Mouse (Mus musculus) CH12.LX (cell line): ENCODE measurements around the gene Mapkapk2. TPM values are rescaled to one million over a fixed set of nuclear protein-coding genes. Genes with fewer than 3 reads are reported as not detected.

Experiments used
- DNase-seq: peaks from one replicate; pipeline ENCODE4 v3.0.0-alpha.2; 2013; ENCODE audit errors: extremely low read depth
- H3K27ac ChIP-seq: 2 replicates; pipeline ENCODE4 v1.5.1; 2012; ENCODE audit warnings: low read depth, mild to moderate bottlenecking, control low read depth, moderate library complexity; ENCODE audit not compliant: insufficient read depth
- H3K27me3 ChIP-seq: replicated peaks from 2 replicates; pipeline ENCODE3; 2012; ENCODE audit warnings: inconsistent platforms
- H3K36me3 ChIP-seq, 2 experiments: replicated peaks in 1 of 2; 2 replicates each; pipeline versions ENCODE3 to v1.6.1; 2012; ENCODE audit warnings: inconsistent platforms in 1 of 2, low read length in 1 of 2, mild to moderate bottlenecking in 1 of 2, mixed read lengths in 1 of 2, moderate library complexity in 1 of 2; ENCODE audit not compliant: control insufficient read depth in 1 of 2, insufficient read depth in 1 of 2
- H3K4me1 ChIP-seq, 2 experiments: 2 replicates each; pipeline ENCODE4 v1.6.1; 2012; ENCODE audit warnings: inconsistent platforms in 1 of 2, moderate library complexity in 1 of 2; ENCODE audit not compliant: insufficient read depth in 2 of 2, control insufficient read depth in 1 of 2
- H3K4me2 ChIP-seq: 2 replicates; pipeline ENCODE4 v1.6.1; 2012; ENCODE audit warnings: low read depth, mild to moderate bottlenecking, control low read depth; ENCODE audit not compliant: poor library complexity, insufficient read depth, severe bottlenecking
- H3K4me3 ChIP-seq, 3 experiments: fragments of 150-350 bp in 1 of 3; sonication (generic) in 1 of 3; replicated peaks in 1 of 3; 2 replicates each; pipeline versions ENCODE3 to v1.5.1; 2011 to 2012; ENCODE audit warnings: low read depth in 2 of 3, low read length in 2 of 3, mild to moderate bottlenecking in 2 of 3, moderate library complexity in 2 of 3, control low read depth in 1 of 3, improper control_type of control experiment in 1 of 3, inconsistent platforms in 1 of 3, mixed read lengths in 1 of 3; ENCODE audit not compliant: poor library complexity in 1 of 3
- H3K79me2 ChIP-seq: replicated peaks from 2 replicates; pipeline ENCODE4 v1.6.1; 2012; ENCODE audit warnings: mild to moderate bottlenecking, moderate library complexity; ENCODE audit not compliant: control insufficient read depth, poor library complexity, insufficient read depth, severe bottlenecking; ENCODE audit errors: extremely low read depth
- H3K9ac ChIP-seq: 2 replicates; pipeline ENCODE4 v1.6.1; 2012; ENCODE audit warnings: low read depth, mild to moderate bottlenecking, control low read depth, moderate library complexity; ENCODE audit not compliant: insufficient read depth
- H3K9me3 ChIP-seq: replicated peaks from 2 replicates; pipeline ENCODE3; 2012; ENCODE audit warnings: low read length, inconsistent platforms, mixed read lengths
- BHLHE40 ChIP-seq: IDR thresholded peaks from 2 replicates; pipeline ENCODE4 v1.6.1; 2011; ENCODE audit warnings: mild to moderate bottlenecking, low read depth, low read length, improper control_type of control experiment
- CHD2 ChIP-seq: IDR thresholded peaks from 2 replicates; pipeline ENCODE4 v1.6.1; 2011; ENCODE audit warnings: low read length, improper control_type of control experiment
- CTCF ChIP-seq, 2 experiments: IDR thresholded peaks in 1 of 2; conservative IDR thresholded peaks in 1 of 2; 2 replicates each; pipeline ENCODE4 v1.5.1; 2011 to 2012; ENCODE audit warnings: low read depth in 2 of 2, low read length in 2 of 2, improper control_type of control experiment in 1 of 2, inconsistent platforms in 1 of 2, mild to moderate bottlenecking in 1 of 2, moderate library complexity in 1 of 2
- ELF1 ChIP-seq: IDR thresholded peaks from 2 replicates; pipeline ENCODE4 v1.6.1; 2014; ENCODE audit warnings: low read depth, mild to moderate bottlenecking, inconsistent platforms, low read length, improper control_type of control experiment
- ETS1 ChIP-seq: conservative IDR thresholded peaks from 2 replicates; pipeline ENCODE4 v1.6.1; 2012; ENCODE audit warnings: low read depth, mild to moderate bottlenecking, inconsistent platforms, low read length, improper control_type of control experiment, moderate library complexity
- HCFC1 ChIP-seq: IDR thresholded peaks from 2 replicates; pipeline ENCODE4 v1.6.1; 2012; ENCODE audit warnings: low read depth, mild to moderate bottlenecking, inconsistent platforms, low read length, improper control_type of control experiment
- JUN ChIP-seq: IDR thresholded peaks from 2 replicates; pipeline ENCODE4 v1.6.1; 2011; ENCODE audit warnings: low read depth, mild to moderate bottlenecking, low read length, improper control_type of control experiment, moderate library complexity; ENCODE audit not compliant: insufficient read depth
- JUND ChIP-seq: conservative IDR thresholded peaks from 2 replicates; pipeline ENCODE4 v1.6.1; 2011; ENCODE audit warnings: low read depth, low read length, improper control_type of control experiment
- NELFE ChIP-seq: IDR thresholded peaks from 2 replicates; pipeline ENCODE4 v1.6.1; 2011; ENCODE audit warnings: low read depth, low read length, improper control_type of control experiment
- NRF1 ChIP-seq: IDR thresholded peaks from 2 replicates; pipeline ENCODE4 v1.6.1; 2014; ENCODE audit warnings: low read depth, mild to moderate bottlenecking, inconsistent platforms, low read length, improper control_type of control experiment, moderate library complexity
- RAD21 ChIP-seq: IDR thresholded peaks from 2 replicates; pipeline ENCODE4 v1.6.1; 2011; ENCODE audit warnings: low read depth, mild to moderate bottlenecking, low read length, improper control_type of control experiment, moderate library complexity
- SIN3A ChIP-seq: IDR thresholded peaks from 2 replicates; pipeline ENCODE4 v1.6.1; 2012; ENCODE audit warnings: low read length, improper control_type of control experiment, inconsistent platforms
- SMC3 ChIP-seq: IDR thresholded peaks from 2 replicates; pipeline ENCODE4 v1.6.1; 2011; ENCODE audit warnings: low read depth, low read length, improper control_type of control experiment
- TCF12 ChIP-seq: IDR thresholded peaks from 2 replicates; pipeline ENCODE4 v1.6.1; 2014; ENCODE audit warnings: low read depth, mild to moderate bottlenecking, inconsistent platforms, low read length, improper control_type of control experiment
- UBTF ChIP-seq: IDR thresholded peaks from 2 replicates; pipeline ENCODE4 v1.6.1; 2012; ENCODE audit warnings: low read depth, mild to moderate bottlenecking, inconsistent platforms, low read length, improper control_type of control experiment, moderate library complexity
- USF1 ChIP-seq: IDR thresholded peaks from 2 replicates; pipeline ENCODE4 v1.6.1; 2014; ENCODE audit warnings: low read depth, mild to moderate bottlenecking, inconsistent platforms, low read length, improper control_type of control experiment
- USF2 ChIP-seq: conservative IDR thresholded peaks from 2 replicates; pipeline ENCODE4 v1.6.1; 2011; ENCODE audit warnings: low read depth, low read length, improper control_type of control experiment
- ZC3H11A ChIP-seq: IDR thresholded peaks from 2 replicates; pipeline ENCODE4 v1.6.1; 2012; ENCODE audit warnings: low read depth, mild to moderate bottlenecking, inconsistent platforms, low read length, improper control_type of control experiment
- ZMIZ1 ChIP-seq: IDR thresholded peaks from 2 replicates; pipeline ENCODE4 v1.6.1; 2012; ENCODE audit warnings: low read depth, mild to moderate bottlenecking, inconsistent platforms, low read length, improper control_type of control experiment
- dilution Hi-C: fragments of 300-500 bp; cut with MboI; formaldehyde crosslinking; loops from 2 replicates; pipeline ENCODE4 v1.14.3; 2020; ENCODE audit warnings: low sequenced_read_pairs; ENCODE audit not compliant: extremely low pct_unique_long_range_greater_than_20kb, extremely low pct_ligation_motif_present
- in situ Hi-C: fragments of 300-500 bp; cut with MboI; formaldehyde crosslinking; loops from 3 replicates; pipeline ENCODE4 v1.14.3; 2019; ENCODE audit warnings: low sequenced_read_pairs, low pct_ligation_motif_present, low pct_unique_long_range_greater_than_20kb, mixed read lengths
- polyA plus RNA-seq: library from polyadenylated mRNA; unstranded; fragments of >175 nt; gene quantifications from 2 replicates; pipeline ENCODE4 v1.2.1, GENCODE M21; 2012; ENCODE audit warnings: low read depth; ENCODE audit not compliant: insufficient read length
- total RNA-seq, 2 experiments: library from RNA; depleted of rRNA; stranded (reverse); fragments of 300-350 nt in 1 of 2; fragments of >200 nt in 1 of 2; gene quantifications; 2 replicates each; pipeline ENCODE4 v1.2.3; 2012 to 2014

Mapkapk2 gene
- total and polyA plus RNA-seq, 3 experiments = 55.0 to 63.5 (median 62.9) TPM

DNA sequence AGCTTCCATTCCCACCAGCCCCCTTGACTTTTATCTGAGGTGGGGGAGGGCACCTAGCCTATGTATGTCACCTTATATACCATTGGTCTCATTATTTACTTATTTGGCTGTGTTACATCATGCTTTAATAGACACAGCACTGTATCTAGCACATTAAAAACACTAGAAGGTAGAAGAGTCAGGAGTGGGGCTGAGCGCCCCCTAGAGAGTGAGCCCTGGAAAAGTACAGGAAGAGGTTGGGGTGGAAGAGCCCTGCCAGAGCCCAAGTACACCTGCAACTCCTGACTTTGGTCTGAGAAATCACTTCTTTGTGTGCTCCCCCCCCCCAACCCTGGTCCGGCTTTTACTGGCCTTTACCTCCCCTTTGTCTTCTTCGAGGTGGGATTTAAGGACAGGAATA lies 24.4 kb upstream of the Mapkapk2 start:
- peaks cover 0 to 6% of the 10 kb centered on the region in 2 experiments; a peak in 2 of 4 replicates for H3K4me1 ChIP-seq
- H3K4me3 ChIP-seq = no peak overlapping the region
- TF ChIP-seq RAD21 (peak; percentile 42), ZC3H11A (no peak), SMC3 (peak; percentile 48), HCFC1 (no peak), ETS1 (no peak), BHLHE40 (no peak), JUND (no peak), CHD2 (no peak), ELF1 (peak; percentile 61), CTCF (conservative IDR thresholded peaks at IDR 0.05 in 1 of 2, IDR thresholded peaks at IDR 0.05 in 1 of 2; ENCODE audit: low read depth in 2 of 2, low read length in 2 of 2) (peak; percentile 32 to 77; a peak in 3 of 4 replicates), USF1 (no peak)
- H3K27me3 ChIP-seq = no peaks in the 10 kb centered on the region
- no peak for DNase-seq
- H3K9ac ChIP-seq = no peak overlapping the region
- no peak overlapping the region for H3K4me2 ChIP-seq
- no peak overlapping the region for H3K27ac ChIP-seq
- dilution Hi-C loops (no loop called here), in situ Hi-C loops (no loop called here)
- no peaks in the 10 kb centered on the region for H3K9me3 ChIP-seq
- peaks cover 3 to 8% of the 10 kb centered on the region in 2 experiments for H3K36me3 ChIP-seq
- H3K79me2 ChIP-seq = no peaks in the 10 kb centered on the region

DNA sequence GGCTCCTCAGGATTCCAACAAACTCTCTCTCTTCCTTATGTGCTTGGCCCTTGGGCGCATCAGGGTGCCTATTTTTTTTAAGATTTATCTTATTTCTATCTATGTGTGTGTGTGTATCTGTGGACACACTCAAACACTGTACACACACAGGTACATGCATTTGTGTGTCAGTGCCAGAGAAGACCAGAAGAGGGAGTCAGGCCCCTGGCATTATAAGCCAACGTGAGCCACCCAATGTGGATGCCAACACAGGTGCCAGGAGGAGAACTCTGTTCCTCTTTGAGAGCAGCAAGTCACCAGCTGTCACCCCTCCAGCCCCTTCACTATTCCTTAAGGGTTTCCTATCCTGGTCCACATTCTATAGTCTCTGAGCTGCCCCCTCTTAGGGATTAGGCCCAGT lies 21.4 kb upstream of the Mapkapk2 start:
- H3K4me2 ChIP-seq = no peak overlapping the region
- H3K9ac ChIP-seq = no peak overlapping the region
- H3K9me3 ChIP-seq = no peaks in the 10 kb centered on the region
- DNase-seq = no peak
- H3K27me3 ChIP-seq = no peaks in the 10 kb centered on the region
- H3K4me1 ChIP-seq = peaks cover 0 to 3% of the 10 kb centered on the region in 2 experiments; a peak in 1 of 4 replicates
- no peak overlapping the region for H3K4me3 ChIP-seq
- H3K27ac ChIP-seq = no peak overlapping the region
- H3K79me2 ChIP-seq = no peaks in the 10 kb centered on the region
- in situ Hi-C loops (no loop called here), dilution Hi-C loops (no loop called here)
- H3K36me3 ChIP-seq = no peaks in the 10 kb centered on the region
- TF ChIP-seq TCF12 (no peak), SIN3A (no peak), ELF1 (no peak), ZC3H11A (peak; percentile 36), CHD2 (no peak), UBTF (no peak), RAD21 (peak; percentile 78), JUN (no peak), USF2 (no peak), NRF1 (no peak), NELFE (no peak), CTCF (conservative IDR thresholded peaks at IDR 0.05 in 1 of 2, IDR thresholded peaks at IDR 0.05 in 1 of 2; ENCODE audit: low read depth in 2 of 2, low read length in 2 of 2) (peak; percentile 22 to 82; a peak in 3 of 4 replicates), SMC3 (peak; percentile 86), ZMIZ1 (no peak)
